Mouse (Mus musculus) liver, postnatal 0 days (tissue): Measurements from ENCODE around the gene Tle1. TPM values are rescaled to one million over a fixed set of nuclear protein-coding genes. Genes with fewer than 3 reads are reported as not detected.

Experiments used
- ATAC-seq: fragments of 200-750 bp; cut with Nextera tagmentation; 2 replicates; pipeline ENCODE4 v1.8.0; 2017; ENCODE audit warnings: mild to moderate bottlenecking, moderate library complexity
- DNase-seq: peaks from one replicate; pipeline ENCODE4 v3.0.0-alpha.2; 2016
- H3K27ac ChIP-seq: fragments of 300-500 bp; sonication (generic); 2 replicates; pipeline ENCODE4 v1.5.1; 2014; ENCODE audit warnings: antibody characterized with exemption, moderate library complexity, mild to moderate bottlenecking, low read depth
- H3K27me3 ChIP-seq: fragments of 300-500 bp; sonication (generic); 2 replicates; pipeline ENCODE4 v1.6.1; 2014; ENCODE audit warnings: low read length, control low read depth, mixed read lengths; ENCODE audit not compliant: insufficient read depth
- H3K36me3 ChIP-seq: fragments of 300-500 bp; sonication (generic); replicated peaks from 2 replicates; pipeline ENCODE4 v1.6.1; 2014; ENCODE audit warnings: mild to moderate bottlenecking, control low read depth, low read length, moderate library complexity, mixed read lengths; ENCODE audit not compliant: insufficient read depth
- H3K4me1 ChIP-seq: fragments of 300-500 bp; sonication (generic); 2 replicates; pipeline ENCODE4 v1.6.1; 2014; ENCODE audit warnings: antibody characterized with exemption, mild to moderate bottlenecking, control low read depth; ENCODE audit not compliant: insufficient read depth
- H3K4me2 ChIP-seq: fragments of 300-500 bp; sonication (generic); 2 replicates; pipeline ENCODE4 v1.6.1; 2014; ENCODE audit warnings: low read depth, mild to moderate bottlenecking, low read length, moderate library complexity, mixed read lengths
- H3K4me3 ChIP-seq: fragments of 300-500 bp; sonication (generic); 2 replicates; pipeline ENCODE4 v1.5.1; 2014; ENCODE audit warnings: low read depth, low read length
- H3K9ac ChIP-seq: fragments of 300-500 bp; sonication (generic); replicated peaks from 2 replicates; pipeline ENCODE4 v1.6.1; 2014; ENCODE audit warnings: mild to moderate bottlenecking, moderate library complexity
- H3K9me3 ChIP-seq: fragments of 300-500 bp; sonication (generic); 2 replicates; pipeline ENCODE4 v1.6.1; 2016; ENCODE audit warnings: mild to moderate bottlenecking, control low read depth, low read length, mixed read lengths
- CTCF ChIP-seq: sonication (generic); IDR thresholded peaks from 2 replicates; pipeline ENCODE4 v1.5.1; 2016; ENCODE audit warnings: antibody characterized with exemption, low read depth
- EP300 ChIP-seq: IDR thresholded peaks from 2 replicates; pipeline ENCODE4 v1.6.1; 2016; ENCODE audit warnings: antibody characterized with exemption, low read depth, mild to moderate bottlenecking
- WGBS: fragments of 180-500 bp; shearing (Covaris S2); extraction: QIAGEN DNeasy Blood & Tissue Kit; methylation state at CpG from one replicate; pipeline ENCODE4 v1.1.7; 2014; ENCODE audit not compliant: insufficient replicate concordance; 5-methylcytosine and 5-hydroxymethylcytosine counted together
- polyA plus RNA-seq: library from polyadenylated mRNA; unstranded; fragments of >200 nt; fragmentation: Nextera tagmentation; extraction: Ambion mirVana; gene quantifications from 2 replicates; pipeline ENCODE4 v1.2.1, GENCODE M21; 2015

Tle1 gene
- polyA plus RNA-seq, 1 experiment from 2014 or later, result 20.3 TPM

DNA sequence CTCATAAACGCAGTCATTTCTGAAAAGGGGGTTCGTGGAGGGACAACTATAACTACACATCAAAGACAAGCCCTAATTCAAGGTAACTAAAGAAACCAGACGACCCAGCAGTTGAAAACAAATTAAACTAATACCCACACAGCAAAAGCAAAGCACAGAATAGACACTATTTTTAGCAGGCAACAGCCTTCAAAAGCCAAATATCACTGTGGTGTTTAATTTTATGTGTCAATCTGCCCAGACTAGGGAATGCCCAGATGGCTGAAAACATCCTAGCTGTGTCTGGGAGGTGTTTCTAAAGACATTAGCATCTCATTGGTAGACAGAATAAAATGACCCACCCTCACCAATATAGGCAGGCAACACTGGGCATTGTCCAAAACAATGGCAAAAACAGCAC lies 68.1 kb downstream of the Tle1 start:
- TF ChIP-seq CTCF, result no peak
- TF ChIP-seq EP300, result no peak
- no peak overlapping the region for H3K27ac ChIP-seq
- H3K9me3 ChIP-seq, result no peaks in the 10 kb centered on the region
- H3K36me3 ChIP-seq, result peaks cover 17% of the 10 kb centered on the region; the same call in 1 of the 2 replicates
- no peak overlapping the region for H3K4me2 ChIP-seq
- no peak overlapping the region for H3K9ac ChIP-seq
- H3K4me3 ChIP-seq, result no peak overlapping the region
- ATAC-seq (no peak), DNase-seq (no peak)
- no peaks in the 10 kb centered on the region for H3K4me1 ChIP-seq
- no peaks in the 10 kb centered on the region for H3K27me3 ChIP-seq
- 77% methylated on average over 3 of the region's 3 CpGs for WGBS

DNA sequence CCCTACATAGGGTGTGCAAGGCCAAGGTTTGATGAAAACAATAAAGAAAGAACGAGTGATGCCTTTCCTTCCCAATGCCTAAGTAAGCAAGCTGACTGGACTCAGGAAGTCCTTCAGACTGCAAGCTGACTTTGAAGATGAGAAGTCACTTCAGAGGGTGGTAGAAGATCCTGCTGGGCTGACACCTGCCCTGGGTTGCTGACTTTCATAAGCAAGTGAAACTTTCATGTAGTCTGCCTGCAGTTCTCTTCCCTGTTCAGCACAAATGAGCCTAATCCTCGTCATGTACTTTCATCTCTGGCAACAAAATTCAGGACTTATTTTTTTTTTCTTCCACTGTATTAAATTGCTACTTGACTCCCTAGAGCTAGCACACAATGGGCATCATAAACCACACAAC lies 73.1 kb downstream of the Tle1 start:
- Histone ChIP-seq H3K4me2 (no peak overlapping the region), H3K27ac (no peak overlapping the region), H3K9me3 (no peaks in the 10 kb centered on the region), H3K36me3 (peaks cover 5% of the 10 kb centered on the region; the same call in 1 of the 2 replicates), H3K27me3 (no peaks in the 10 kb centered on the region), H3K4me3 (no peak overlapping the region), H3K9ac (no peak overlapping the region), H3K4me1 (peaks cover 5% of the 10 kb centered on the region; the same call in 1 of the 2 replicates)
- TF ChIP-seq EP300, result no peak
- TF ChIP-seq CTCF, result no peak
- ATAC-seq (no peak), DNase-seq (no peak)
- 67% methylated on average over 2 of the region's 2 CpGs for WGBS

- Histone ChIP-seq H3K36me3 (peaks cover 10% of the 10 kb centered on the region), H3K27ac (no peak overlapping the region), H3K27me3 (no peaks in the 10 kb centered on the region), H3K9ac (no peak overlapping the region), H3K4me2 (no peak overlapping the region), H3K4me1 (peaks cover 5% of the 10 kb centered on the region; the same call in 1 of the 2 replicates), H3K4me3 (no peak overlapping the region), H3K9me3 (no peaks in the 10 kb centered on the region)
- ATAC-seq (no peak), DNase-seq (no peak)
- TF ChIP-seq CTCF, result no peak
- TF ChIP-seq EP300, result peak; percentile 49; the same call in 1 of the 2 replicates
- WGBS, result 70% methylated on average over 5 of the region's 5 CpGs
These were observed 75.9 kb downstream of the Tle1 start for GRCm38 (mm10) chr4:72124790-72125189.

DNA sequence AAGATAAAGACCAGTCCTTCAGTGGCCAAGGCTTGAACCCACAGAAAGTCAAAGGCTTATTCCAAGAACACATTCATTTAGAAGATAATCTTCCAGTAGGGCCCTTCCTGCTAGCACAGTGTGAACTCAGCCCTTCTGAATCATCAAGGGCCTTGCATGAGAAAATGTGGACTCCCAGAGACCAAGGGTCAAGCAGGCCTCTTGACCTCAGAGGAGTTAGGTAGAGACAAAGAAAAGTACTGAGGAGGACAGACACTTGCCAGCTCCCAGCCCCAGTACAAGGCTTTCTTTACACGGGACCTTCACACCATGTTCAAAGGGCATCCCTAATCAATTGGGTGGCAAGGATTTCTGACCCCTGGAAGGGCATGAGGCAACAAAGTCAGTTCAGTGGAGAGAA lies 77.9 kb downstream of the Tle1 start:
- no peaks in the 10 kb centered on the region for H3K9me3 ChIP-seq
- peak overlapping the region; percentile 84 for H3K27ac ChIP-seq
- peaks cover 18% of the 10 kb centered on the region for H3K36me3 ChIP-seq
- no peak for TF ChIP-seq CTCF
- TF ChIP-seq EP300, result peak; percentile 63
- no peak overlapping the region for H3K4me3 ChIP-seq
- H3K9ac ChIP-seq, result no peak overlapping the region
- no peak overlapping the region for H3K4me2 ChIP-seq
- ATAC-seq (peak; percentile 82), DNase-seq (peak; percentile 49)
- peaks cover 5% of the 10 kb centered on the region; the same call in 1 of the 2 replicates for H3K4me1 ChIP-seq
- H3K27me3 ChIP-seq, result no peaks in the 10 kb centered on the region
- 52% methylated on average over 1 of the region's 1 CpGs for WGBS

GRCm38 (mm10) chr4:72122343-72122742 lies 78.4 kb downstream of the Tle1 start:
- Histone ChIP-seq H3K9ac (no peak overlapping the region), H3K4me1 (peaks cover 5% of the 10 kb centered on the region; the same call in 1 of the 2 replicates), H3K4me2 (no peak overlapping the region), H3K27me3 (no peaks in the 10 kb centered on the region), H3K36me3 (peaks cover 18% of the 10 kb centered on the region), H3K4me3 (no peak overlapping the region), H3K9me3 (no peaks in the 10 kb centered on the region), H3K27ac (peak overlapping the region; percentile 84)
- 49% methylated on average over 2 of the region's 2 CpGs for whole genome bisulfite sequencing
- TF ChIP-seq EP300 (no peak), CTCF (no peak)
- ATAC-seq (peak; percentile 89), DNase-seq (peak; percentile 27)

DNA sequence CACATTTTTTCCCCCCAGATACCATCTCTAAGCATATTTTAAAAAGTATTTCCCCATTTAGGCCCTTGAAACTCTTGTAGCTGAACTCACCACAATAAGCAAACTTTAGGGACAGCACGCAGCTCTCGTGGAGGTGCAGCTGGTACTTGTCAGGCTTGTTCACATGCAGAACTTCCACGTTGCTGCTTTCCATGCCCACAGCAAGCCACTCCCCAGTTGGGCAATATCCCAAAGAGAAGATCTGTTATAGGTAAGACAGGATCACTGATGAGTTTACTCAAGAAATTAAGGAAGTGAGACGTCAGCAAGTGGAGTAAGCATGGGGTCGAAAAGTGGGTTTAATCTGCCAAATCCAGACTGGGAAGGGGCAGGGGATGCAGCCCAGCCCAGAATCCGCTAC lies 80.7 kb downstream of the Tle1 start:
- Histone ChIP-seq H3K9me3 (no peaks in the 10 kb centered on the region), H3K9ac (no peak overlapping the region), H3K4me2 (no peak overlapping the region), H3K27ac (no peak overlapping the region), H3K36me3 (peaks cover 22% of the 10 kb centered on the region), H3K4me1 (peaks cover 5% of the 10 kb centered on the region; the same call in 1 of the 2 replicates), H3K4me3 (no peak overlapping the region), H3K27me3 (no peaks in the 10 kb centered on the region)
- TF ChIP-seq CTCF, result no peak
- no peak for TF ChIP-seq EP300
- no peak for DNase-seq
- ATAC-seq, result no peak
- 70% methylated on average over 6 of the region's 6 CpGs for WGBS

DNA sequence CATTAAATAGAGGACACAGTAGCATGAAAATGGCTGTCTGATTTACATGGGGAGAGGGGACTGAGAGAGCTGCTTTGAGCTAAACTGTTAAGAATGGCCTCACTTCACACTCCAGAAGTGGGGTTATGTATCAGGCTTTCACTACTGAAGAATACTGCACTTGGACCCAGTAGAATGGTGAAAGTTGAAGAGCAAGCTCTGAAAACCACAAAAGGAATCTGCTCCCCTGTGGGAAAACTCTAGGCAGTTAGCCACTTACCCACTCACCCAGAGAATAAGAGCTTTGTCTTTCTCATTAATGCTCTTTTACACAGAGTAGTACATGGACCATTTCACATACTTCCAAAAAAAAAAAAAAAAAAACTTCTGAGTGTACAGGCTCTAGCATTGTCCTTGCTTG lies 95.0 kb downstream of the Tle1 start:
- no peak for ATAC-seq
- H3K9ac ChIP-seq, result no peak overlapping the region
- H3K4me1 ChIP-seq, result no peaks in the 10 kb centered on the region
- H3K4me3 ChIP-seq, result no peak overlapping the region
- no peak overlapping the region for H3K4me2 ChIP-seq
- no peaks in the 10 kb centered on the region for H3K27me3 ChIP-seq
- no peak overlapping the region for H3K27ac ChIP-seq
- no peak for TF ChIP-seq EP300
- no peak for TF ChIP-seq CTCF
- H3K36me3 ChIP-seq, result no peaks in the 10 kb centered on the region
- DNase-seq, result no peak
- H3K9me3 ChIP-seq, result no peaks in the 10 kb centered on the region
